Mouse (Mus musculus): ENCODE results near the gene Olfr773.
"Not testable (repeated sequence)": the region's sequence is repeated elsewhere in the genome, so short reads cannot be mapped to it uniquely, and the experiment has no call there.

Olfr773 gene

DNA sequence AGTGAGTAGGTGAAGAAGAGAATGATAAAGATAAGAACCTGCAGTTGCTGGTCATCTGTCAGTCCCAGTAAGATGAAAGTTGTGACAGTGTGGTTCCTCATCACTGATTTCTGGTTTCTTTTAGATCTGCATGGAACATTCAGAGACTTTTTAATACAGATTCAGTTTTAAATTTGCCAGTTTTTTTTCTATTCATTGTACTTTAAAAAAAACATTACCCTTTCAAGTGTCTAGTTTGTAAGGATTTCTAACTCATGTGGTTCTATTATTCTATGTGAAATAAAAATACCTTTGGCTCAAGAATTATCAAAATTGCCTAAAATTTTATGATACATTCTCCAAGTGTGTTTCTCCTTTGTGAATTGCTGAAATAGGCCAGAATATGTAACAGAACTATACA is at the start of gene Olfr773:
Gene Olfr773, minus strand, starts transcription at position 101 of the 400 bp plus-strand sequence.
- DNase-seq (ENCODE audit: low spot score) = not testable (repeated sequence)

DNA sequence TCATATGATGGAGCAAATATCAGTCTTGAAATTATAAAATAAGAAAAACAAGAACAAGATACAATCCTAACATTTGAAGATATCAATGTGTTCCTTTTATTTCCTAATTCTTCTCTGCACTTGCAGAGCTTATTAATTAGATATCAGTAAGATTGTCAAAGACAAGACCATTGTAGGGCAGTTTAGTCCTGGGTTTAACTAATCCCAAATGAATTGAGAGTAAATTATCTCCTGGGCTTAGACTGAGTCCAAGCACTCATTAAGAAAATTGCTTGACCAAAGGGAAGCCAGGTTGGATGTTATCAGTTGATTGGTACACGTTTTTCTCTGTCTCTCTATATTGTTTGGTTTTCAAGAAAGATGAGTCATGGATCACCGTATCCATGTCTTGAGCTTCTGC is 48.7 kb upstream of the Olfr773 start, which contains the start of gene Olfr774:
Gene Olfr774, plus strand, starts transcription at position 301 of the 400 bp plus-strand sequence.
- no peak for DNase-seq (ENCODE audit: low spot score)

DNA sequence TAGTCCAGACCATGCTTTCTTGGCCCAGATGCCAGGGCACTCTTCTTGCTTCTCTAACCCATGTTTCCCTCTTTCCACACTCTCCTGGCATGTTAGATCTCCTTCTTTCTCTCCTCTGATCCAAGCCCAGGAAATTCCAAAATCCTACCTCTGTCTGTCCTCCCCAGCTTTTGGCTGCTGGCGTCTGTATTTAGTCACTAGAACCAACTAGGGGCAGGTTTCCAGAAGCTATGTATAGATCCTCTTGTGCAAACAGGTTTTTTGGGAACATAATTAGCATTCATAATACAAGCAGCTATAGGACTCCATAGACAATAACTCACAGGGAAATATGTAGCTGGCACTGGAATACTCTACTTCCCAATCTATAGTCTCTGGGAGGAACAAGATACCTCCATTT is 43.5 kb upstream of the Olfr773 start:
- DNase-seq (ENCODE audit: low spot score) = no peak

GRCm38 (mm10) chr10:129177821-129178220 is 9.4 kb downstream of the Olfr773 start, which contains the start of gene Olfr772:
TSS of gene Olfr772 (minus strand) at chr10:129177921.
- DNase-seq (ENCODE audit: low spot score) = not testable (repeated sequence)

- no peak for DNase-seq (ENCODE audit: low spot score)
Observed at GRCm38 (mm10) chr10:129164651-129165050, 22.6 kb downstream of the Olfr773 start, which contains the start of gene Olfr771. TSS of gene Olfr771 (minus strand) at chr10:129164751.

GRCm38 (mm10) chr10:129138898-129139297 is 48.3 kb downstream of the Olfr773 start, which contains the start of gene Olfr770:
TSS of gene Olfr770 (minus strand) at chr10:129138998.
- DNase-seq (ENCODE audit: low spot score) = no peak
